Mouse (Mus musculus): Measurements from ENCODE around the gene Bcl2.

DNA sequence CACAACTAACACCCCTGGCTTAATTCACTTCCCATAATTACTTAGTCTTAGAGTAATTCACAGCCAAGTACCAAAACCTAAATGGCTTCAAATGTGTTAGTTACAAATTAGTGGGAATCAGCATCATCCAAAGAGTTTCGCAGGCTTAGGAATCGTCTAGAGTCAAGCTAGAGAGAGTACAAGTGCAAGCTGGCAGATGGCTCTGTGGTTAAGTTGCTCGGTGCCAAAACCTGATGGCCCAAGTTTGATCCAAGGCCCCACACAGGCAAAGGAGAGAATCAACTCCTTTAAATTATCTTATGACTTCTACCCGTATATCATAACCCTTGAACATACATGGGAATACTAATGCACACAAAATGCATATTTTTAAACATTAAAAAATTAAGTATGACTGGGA, 210.7 kb downstream of the Bcl2 start:
- no peak for TF ChIP-seq CTCF (IDR thresholded peaks at IDR 0.05; ENCODE audit: low read depth)
- no peak for TF ChIP-seq EP300 (optimal IDR thresholded peaks at IDR 0.05)

Data from stomach, postnatal 0 days (tissue).